Mouse (Mus musculus) neural tube, embryonic 14.5 days (tissue): Measurements from ENCODE around the gene Thoc2. TPM values are rescaled to one million over a fixed set of nuclear protein-coding genes. Genes with fewer than 3 reads are reported as not detected.

Experiments
- ATAC-seq: fragments of 200-750 bp; cut with Nextera tagmentation; 2 replicates; pipeline ENCODE4 v1.8.0; 2017; ENCODE audit warnings: low read depth, mild to moderate bottlenecking, moderate TSS enrichment, moderate library complexity
- H3K27ac ChIP-seq: fragments of 300-500 bp; sonication (generic); 2 replicates; pipeline ENCODE4 v1.5.1; 2014; ENCODE audit warnings: low read depth, mild to moderate bottlenecking, control low read depth, low read length, moderate library complexity, mixed read lengths
- H3K27me3 ChIP-seq: fragments of 300-500 bp; sonication (generic); 2 replicates; pipeline ENCODE4 v1.6.1; 2014; ENCODE audit warnings: low read length; ENCODE audit not compliant: control insufficient read depth, insufficient read depth
- H3K36me3 ChIP-seq: fragments of 300-500 bp; sonication (generic); 2 replicates; pipeline ENCODE4 v1.6.1; 2014; ENCODE audit warnings: low read length, mixed read lengths; ENCODE audit not compliant: control insufficient read depth, insufficient read depth
- H3K4me1 ChIP-seq: fragments of 300-500 bp; sonication (generic); 2 replicates; pipeline ENCODE4 v1.6.1; 2014; ENCODE audit warnings: low read length; ENCODE audit not compliant: control insufficient read depth, insufficient read depth
- H3K4me2 ChIP-seq: fragments of 300-500 bp; sonication (generic); 2 replicates; pipeline ENCODE4 v1.6.1; 2014; ENCODE audit warnings: mild to moderate bottlenecking, low read depth, low read length, control low read depth
- H3K4me3 ChIP-seq: fragments of 300-500 bp; sonication (generic); 2 replicates; pipeline ENCODE4 v1.5.1; 2014; ENCODE audit warnings: low read depth, low read length, control low read depth, mixed read lengths
- H3K9ac ChIP-seq: fragments of 300-500 bp; sonication (generic); replicated peaks from 2 replicates; pipeline ENCODE4 v1.6.1; 2014; ENCODE audit warnings: low read depth, mild to moderate bottlenecking, control low read depth, low read length, mixed read lengths
- H3K9me3 ChIP-seq: fragments of 300-500 bp; sonication (generic); 2 replicates; pipeline ENCODE4 v1.6.1; 2016; ENCODE audit warnings: low read length; ENCODE audit not compliant: control insufficient read depth
- WGBS: fragments of 180-500 bp; shearing (Covaris S2); extraction: QIAGEN DNeasy Blood & Tissue Kit; methylation state at CpG from one replicate; pipeline ENCODE4 v1.1.7; 2014; 5-methylcytosine and 5-hydroxymethylcytosine counted together
- microRNA-seq: library from miRNA; unstranded; fragments of <30 nt; microRNA quantifications from one replicate; pipeline ENCODE4, GENCODE M21; 2016
- polyA plus RNA-seq: library from polyadenylated mRNA; unstranded; fragments of >200 nt; fragmentation: Nextera tagmentation; extraction: Ambion mirVana; gene quantifications from 2 replicates; pipeline ENCODE4 v1.2.1, GENCODE M21; 2014

Gene Thoc2
- polyA plus RNA-seq, 1 experiment from 2014 or later, result 109 TPM

DNA sequence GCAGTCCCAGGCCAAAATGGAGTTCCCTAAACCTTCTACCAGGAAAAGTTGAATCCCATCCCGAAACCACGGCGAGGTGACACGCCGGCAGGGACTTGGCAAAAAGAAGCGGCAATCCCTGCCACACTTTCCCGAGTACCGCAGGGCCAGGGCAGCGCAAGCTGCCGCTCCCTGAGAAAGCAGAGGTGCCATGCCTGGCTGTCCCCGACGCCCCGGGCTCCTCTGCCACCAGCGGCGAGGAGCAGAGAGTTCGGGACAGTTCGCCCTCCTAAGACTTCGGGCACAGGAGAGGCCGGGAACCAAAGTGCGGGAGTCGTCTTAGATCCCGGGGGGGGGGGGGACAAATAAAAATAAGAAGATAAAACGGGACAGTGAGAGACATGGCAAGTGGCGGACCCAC, 9.5 kb downstream of the Thoc2 start:
- peak overlapping the region; percentile 74 for H3K27ac ChIP-seq
- no peaks in the 10 kb centered on the region for H3K36me3 ChIP-seq
- H3K4me2 ChIP-seq, result peak overlapping the region; percentile 65
- ATAC-seq, result peak; percentile 41; the same call in 1 of the 2 replicates
- peak overlapping the region; percentile 57 for H3K9ac ChIP-seq
- peak overlapping the region; percentile 53 for H3K4me3 ChIP-seq
- 26% methylated on average over 24 of the region's 24 CpGs for WGBS
- H3K4me1 ChIP-seq, result no peaks in the 10 kb centered on the region
- no peaks in the 10 kb centered on the region for H3K9me3 ChIP-seq
- no peaks in the 10 kb centered on the region for H3K27me3 ChIP-seq

DNA sequence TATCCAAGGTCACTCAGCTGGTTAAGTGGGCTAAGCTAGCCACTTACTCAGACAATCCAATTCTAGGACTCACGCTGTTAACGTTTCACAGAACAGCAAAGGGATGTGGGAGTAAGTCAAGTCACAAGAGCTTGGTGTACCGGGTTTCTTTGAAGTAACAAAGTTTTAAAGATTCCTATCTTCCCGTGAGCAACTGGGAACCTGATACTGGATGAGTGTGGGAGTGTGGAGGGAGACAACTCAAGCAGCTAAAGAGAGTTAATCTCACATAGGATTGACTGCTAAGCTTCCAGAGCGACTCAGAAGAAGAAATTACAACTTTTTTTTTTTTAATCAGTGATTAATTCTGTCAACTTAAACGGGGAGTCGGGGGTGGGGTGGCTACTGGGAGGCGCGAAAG, 10.0 kb downstream of the Thoc2 start:
- peak overlapping the region; percentile 65 for H3K4me2 ChIP-seq
- peak overlapping the region; percentile 53 for H3K4me3 ChIP-seq
- H3K36me3 ChIP-seq, result no peaks in the 10 kb centered on the region
- WGBS, result 9% methylated on average over 9 of the region's 9 CpGs
- peak overlapping the region; percentile 57; the same call in 1 of the 2 replicates for H3K9ac ChIP-seq
- no peaks in the 10 kb centered on the region for H3K9me3 ChIP-seq
- no peak for ATAC-seq
- no peaks in the 10 kb centered on the region for H3K4me1 ChIP-seq
- H3K27me3 ChIP-seq, result no peaks in the 10 kb centered on the region
- H3K27ac ChIP-seq, result no peak overlapping the region

DNA sequence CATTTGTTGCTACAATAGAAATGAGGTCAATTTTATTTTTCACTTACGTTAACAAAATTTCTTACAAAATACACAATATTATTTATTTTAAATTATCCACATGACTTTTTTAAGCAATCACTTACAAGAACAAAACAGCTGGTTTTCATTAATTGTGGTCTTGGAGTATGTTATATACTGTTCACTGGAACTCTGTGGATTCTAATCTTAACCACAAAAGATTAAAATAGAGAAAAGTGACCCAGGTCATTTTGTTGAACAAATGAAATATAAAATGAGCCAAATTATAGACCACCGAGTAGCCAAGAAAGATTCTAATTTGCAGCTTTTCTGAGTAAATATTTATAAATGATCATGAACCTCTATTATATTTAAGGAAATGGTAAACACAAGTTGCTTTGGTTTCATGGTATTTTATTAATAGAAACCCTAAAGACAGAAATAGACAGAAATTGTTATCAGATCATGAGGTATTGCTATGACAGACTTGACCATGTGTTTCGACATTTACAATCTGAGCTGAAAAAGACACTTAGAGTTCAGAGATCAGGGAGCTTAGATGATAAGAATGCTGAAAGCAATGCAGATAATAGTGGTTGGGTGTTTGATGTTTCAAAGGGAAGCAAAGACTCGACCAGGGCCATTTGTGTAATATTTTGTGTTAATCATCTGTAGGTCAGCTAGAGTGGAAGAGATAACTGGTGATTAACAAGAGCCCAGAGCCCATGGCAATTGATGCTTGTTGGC, 35.5 kb downstream of the Thoc2 start:
- H3K9me3 ChIP-seq, result no peaks in the 10 kb centered on the region
- no peak overlapping the region for H3K9ac ChIP-seq
- no peaks in the 10 kb centered on the region for H3K4me1 ChIP-seq
- WGBS, result 66% methylated on average over 4 of the region's 4 CpGs
- H3K4me2 ChIP-seq, result no peak overlapping the region
- no peak for ATAC-seq
- no peaks in the 10 kb centered on the region for H3K27me3 ChIP-seq
- H3K36me3 ChIP-seq, result no peaks in the 10 kb centered on the region
- no peak overlapping the region for H3K27ac ChIP-seq
- no peak overlapping the region for H3K4me3 ChIP-seq

DNA sequence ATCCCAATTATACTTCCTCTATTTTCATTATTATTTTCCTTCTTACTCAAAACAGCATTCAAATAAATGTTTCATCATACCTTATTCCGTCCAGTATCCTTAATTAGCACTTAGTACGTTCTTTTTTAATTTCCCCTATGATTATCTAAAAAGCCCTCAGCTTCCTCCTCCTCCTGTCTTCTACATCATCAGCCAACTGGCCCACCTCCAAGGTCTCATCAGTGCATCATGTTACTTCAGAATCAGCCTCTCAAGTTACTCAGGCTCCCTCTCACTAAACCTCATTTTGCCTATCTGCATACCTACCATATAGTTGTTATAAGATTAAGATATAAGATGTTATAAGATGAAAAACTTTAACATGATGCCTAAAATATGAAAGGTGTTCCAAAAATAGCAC, 43.9 kb downstream of the Thoc2 start:
- no peak overlapping the region for H3K9ac ChIP-seq
- no peaks in the 10 kb centered on the region for H3K36me3 ChIP-seq
- H3K4me3 ChIP-seq, result no peak overlapping the region
- H3K4me2 ChIP-seq, result no peak overlapping the region
- no peaks in the 10 kb centered on the region for H3K9me3 ChIP-seq
- ATAC-seq, result no peak
- H3K4me1 ChIP-seq, result no peaks in the 10 kb centered on the region
- H3K27ac ChIP-seq, result no peak overlapping the region
- H3K27me3 ChIP-seq, result no peaks in the 10 kb centered on the region
- whole genome bisulfite sequencing, result 81% methylated on average over 2 of the region's 2 CpGs

DNA sequence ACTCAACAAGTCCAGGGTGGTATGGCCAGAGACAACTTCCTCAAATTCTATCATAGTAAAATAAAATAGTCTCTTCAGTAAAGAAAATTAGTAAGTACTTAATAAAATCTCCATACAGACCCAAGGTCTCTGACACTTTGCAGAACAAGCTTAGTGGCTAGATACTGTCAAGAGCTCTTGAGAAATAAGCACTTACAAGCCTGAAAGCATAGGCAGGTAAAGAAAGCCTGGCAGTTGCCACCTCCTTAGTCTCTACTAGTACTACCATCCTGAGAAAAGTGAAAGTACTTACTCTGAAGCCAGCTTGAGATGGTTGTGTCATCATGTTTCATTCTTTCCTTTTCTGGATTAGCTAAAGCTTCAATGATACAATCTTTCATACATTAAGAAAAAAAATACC, 82.7 kb downstream of the Thoc2 start:
- no peak for ATAC-seq
- H3K4me3 ChIP-seq, result no peak overlapping the region
- H3K36me3 ChIP-seq, result no peaks in the 10 kb centered on the region
- H3K4me1 ChIP-seq, result no peaks in the 10 kb centered on the region
- H3K27ac ChIP-seq, result no peak overlapping the region
- no peaks in the 10 kb centered on the region for H3K9me3 ChIP-seq
- no peaks in the 10 kb centered on the region for H3K27me3 ChIP-seq
- no peak overlapping the region for H3K9ac ChIP-seq
- no peak overlapping the region for H3K4me2 ChIP-seq

DNA sequence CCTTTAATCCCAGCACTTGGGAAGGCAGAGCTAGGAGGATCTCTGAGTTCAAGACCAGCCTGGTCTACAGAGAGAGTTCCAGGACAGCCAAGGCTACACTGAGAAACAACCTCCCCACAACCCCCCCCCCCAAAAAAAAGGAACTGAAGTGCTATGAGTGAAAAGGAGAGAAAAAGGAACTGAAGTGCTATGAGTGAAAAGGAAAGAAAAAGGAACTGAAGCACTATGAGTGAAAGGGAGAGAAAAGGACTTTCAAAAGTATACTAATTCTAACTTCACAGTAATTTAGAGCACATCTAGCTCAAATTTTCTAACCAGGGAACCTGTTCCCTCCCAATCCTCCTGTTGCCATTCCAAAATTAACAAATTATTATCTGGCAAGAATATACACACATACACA, 114.9 kb downstream of the Thoc2 start:
- Histone ChIP-seq H3K4me2 (no peak overlapping the region), H3K27ac (no peak overlapping the region), H3K9me3 (no peaks in the 10 kb centered on the region), H3K27me3 (no peaks in the 10 kb centered on the region), H3K4me3 (no peak overlapping the region), H3K4me1 (no peaks in the 10 kb centered on the region), H3K36me3 (no peaks in the 10 kb centered on the region), H3K9ac (no peak overlapping the region)
- no peak for ATAC-seq

DNA sequence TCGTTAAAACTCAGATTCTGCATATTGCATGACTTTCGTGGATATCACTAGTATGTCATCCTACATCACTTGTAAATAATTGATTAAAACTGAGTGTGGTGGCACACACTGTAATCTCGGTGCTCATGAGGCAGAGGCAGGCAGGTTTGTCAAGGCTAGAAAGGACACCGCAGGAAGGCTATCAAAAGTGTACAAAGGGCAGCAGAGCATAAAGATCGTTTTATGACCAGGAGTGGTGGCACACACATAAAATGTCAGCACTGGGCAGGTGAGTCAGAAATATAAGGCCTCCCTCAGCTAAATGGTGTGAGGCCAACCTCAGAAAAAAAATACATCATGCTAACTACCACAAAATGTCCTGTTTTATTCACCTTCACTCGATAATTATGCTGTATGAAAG, 127.2 kb downstream of the Thoc2 start:
- Histone ChIP-seq H3K9ac (no peak overlapping the region), H3K27me3 (no peaks in the 10 kb centered on the region), H3K36me3 (no peaks in the 10 kb centered on the region), H3K4me3 (no peak overlapping the region), H3K4me2 (no peak overlapping the region), H3K9me3 (no peaks in the 10 kb centered on the region), H3K27ac (no peak overlapping the region), H3K4me1 (no peaks in the 10 kb centered on the region)
- ATAC-seq, result no peak
- 88% methylated on average over 6 of the region's 6 CpGs for WGBS

Small RNA genes within 50 kb of the gene (microRNA-seq; reads per million reads assigned to microRNA genes)
- not detected for gene Gm44490

Other genes starting within 250 kb of the Thoc2 start
- 18.7 and 19.0 TPM in 2 replicates for gene Xiap, start 139.0 kb upstream of the Thoc2 start, polyA plus RNA-seq
- 30.8 and 31.5 TPM in 2 replicates for gene Stag2, start 228.6 kb upstream of the Thoc2 start, polyA plus RNA-seq